Mouse (Mus musculus) hindbrain, embryonic 12.5 days (tissue): Measurements from ENCODE around the gene Sugct. TPM values are rescaled to one million over a fixed set of nuclear protein-coding genes. Genes with fewer than 3 reads are reported as not detected.

Experiments
- ATAC-seq: fragments of 200-750 bp; cut with Nextera tagmentation; 2 replicates; pipeline ENCODE4 v1.8.0; 2017; ENCODE audit warnings: moderate TSS enrichment; ENCODE audit not compliant: low FRiP score
- H3K27ac ChIP-seq: fragments of 300-500 bp; sonication (generic); 2 replicates; pipeline ENCODE4 v1.5.1; 2016; ENCODE audit warnings: mild to moderate bottlenecking
- H3K27me3 ChIP-seq: fragments of 300-500 bp; sonication (generic); 2 replicates; pipeline ENCODE4 v1.6.1; 2016; ENCODE audit warnings: mild to moderate bottlenecking
- H3K36me3 ChIP-seq: fragments of 300-500 bp; sonication (generic); 2 replicates; pipeline ENCODE4 v1.6.1; 2016; ENCODE audit warnings: mild to moderate bottlenecking
- H3K4me1 ChIP-seq: fragments of 300-500 bp; sonication (generic); 2 replicates; pipeline ENCODE4 v1.6.1; 2016
- H3K4me2 ChIP-seq: fragments of 300-500 bp; sonication (generic); replicated peaks from 2 replicates; pipeline ENCODE4 v1.6.1; 2016; ENCODE audit warnings: mild to moderate bottlenecking
- H3K4me3 ChIP-seq: fragments of 300-500 bp; sonication (generic); 2 replicates; pipeline ENCODE4 v1.5.1; 2016; ENCODE audit warnings: mild to moderate bottlenecking
- H3K9ac ChIP-seq: fragments of 300-500 bp; sonication (generic); 2 replicates; pipeline ENCODE4 v1.6.1; 2016; ENCODE audit warnings: mild to moderate bottlenecking, moderate library complexity
- H3K9me3 ChIP-seq: fragments of 300-500 bp; sonication (generic); replicated peaks from 2 replicates; pipeline ENCODE4 v1.6.1; 2016; ENCODE audit warnings: mild to moderate bottlenecking
- WGBS: fragments of 180-500 bp; shearing (Covaris S2); methylation state at CpG from one replicate; pipeline ENCODE4 v1.1.7; 2016; 5-methylcytosine and 5-hydroxymethylcytosine counted together
- polyA plus RNA-seq: library from polyadenylated mRNA; unstranded; fragments of >200 nt; fragmentation: Nextera tagmentation; extraction: Ambion mirVana; gene quantifications from 2 replicates; pipeline ENCODE4 v1.2.1, GENCODE M21; 2016

The Sugct gene
- polyA plus RNA-seq, 1 experiment from 2014 or later, result 4.6 TPM

- H3K4me3 ChIP-seq, result no peak overlapping the region
- H3K27me3 ChIP-seq, result no peaks in the 10 kb centered on the region
- no peak overlapping the region for H3K9ac ChIP-seq
- H3K27ac ChIP-seq, result no peak overlapping the region
- H3K4me2 ChIP-seq, result no peak overlapping the region
- H3K4me1 ChIP-seq, result no peaks in the 10 kb centered on the region
- H3K36me3 ChIP-seq, result no peaks in the 10 kb centered on the region
- ATAC-seq, result no peak
- H3K9me3 ChIP-seq, result no peaks in the 10 kb centered on the region
Measured at GRCm38 (mm10) chr13:17212681-17213080, 482.7 kb downstream of the Sugct start.

GRCm38 (mm10) chr13:17190180-17190762, 505.1 kb downstream of the Sugct start:
- 53% methylated on average over 3 of the region's 3 CpGs for WGBS
- no peaks in the 10 kb centered on the region for H3K36me3 ChIP-seq
- H3K4me1 ChIP-seq, result no peaks in the 10 kb centered on the region
- H3K9me3 ChIP-seq, result no peaks in the 10 kb centered on the region
- no peaks in the 10 kb centered on the region for H3K27me3 ChIP-seq
- ATAC-seq, result no peak
- H3K9ac ChIP-seq, result no peak overlapping the region
- H3K27ac ChIP-seq, result no peak overlapping the region
- no peak overlapping the region for H3K4me2 ChIP-seq
- H3K4me3 ChIP-seq, result no peak overlapping the region

GRCm38 (mm10) chr13:17185253-17185652, 510.1 kb downstream of the Sugct start:
- no peak overlapping the region for H3K27ac ChIP-seq
- 55% methylated on average over 8 of the region's 8 CpGs for WGBS
- H3K4me3 ChIP-seq, result no peak overlapping the region
- H3K27me3 ChIP-seq, result no peaks in the 10 kb centered on the region
- no peak overlapping the region for H3K4me2 ChIP-seq
- ATAC-seq, result no peak
- no peak overlapping the region for H3K9ac ChIP-seq
- no peaks in the 10 kb centered on the region for H3K4me1 ChIP-seq
- H3K9me3 ChIP-seq, result no peaks in the 10 kb centered on the region
- no peaks in the 10 kb centered on the region for H3K36me3 ChIP-seq

- H3K4me3 ChIP-seq, result no peak overlapping the region
Measured at GRCm38 (mm10) chr13:17165917-17166316, 529.4 kb downstream of the Sugct start.

GRCm38 (mm10) chr13:17164721-17165120, 530.6 kb downstream of the Sugct start:
- Histone ChIP-seq H3K9ac (no peak overlapping the region), H3K9me3 (no peaks in the 10 kb centered on the region), H3K36me3 (no peaks in the 10 kb centered on the region), H3K27me3 (no peaks in the 10 kb centered on the region), H3K27ac (no peak overlapping the region), H3K4me2 (no peak overlapping the region), H3K4me1 (no peaks in the 10 kb centered on the region), H3K4me3 (no peak overlapping the region)
- WGBS, result 79% methylated on average over 3 of the region's 3 CpGs
- ATAC-seq, result no peak

More at GRCm38 (mm10) chr13:17165917-17166316, 529.4 kb downstream of the Sugct start:
- Histone ChIP-seq H3K9ac (no peak overlapping the region), H3K36me3 (no peaks in the 10 kb centered on the region), H3K9me3 (no peaks in the 10 kb centered on the region), H3K4me2 (no peak overlapping the region), H3K27ac (no peak overlapping the region), H3K27me3 (no peaks in the 10 kb centered on the region), H3K4me1 (no peaks in the 10 kb centered on the region)
- 64% methylated on average over 3 of the region's 3 CpGs for WGBS
- no peak for ATAC-seq

- Histone ChIP-seq H3K4me3 (no peak overlapping the region), H3K4me1 (no peaks in the 10 kb centered on the region), H3K27ac (no peak overlapping the region), H3K27me3 (no peaks in the 10 kb centered on the region), H3K4me2 (no peak overlapping the region), H3K9me3 (no peaks in the 10 kb centered on the region), H3K36me3 (no peaks in the 10 kb centered on the region), H3K9ac (no peak overlapping the region)
- no peak for ATAC-seq
Measured at GRCm38 (mm10) chr13:17146441-17146992, 548.8 kb downstream of the Sugct start.

- H3K4me2 ChIP-seq, result no peak overlapping the region
- no peaks in the 10 kb centered on the region for H3K27me3 ChIP-seq
- no peak overlapping the region for H3K27ac ChIP-seq
- no peak for ATAC-seq
- no peak overlapping the region for H3K4me3 ChIP-seq
- no peaks in the 10 kb centered on the region for H3K4me1 ChIP-seq
- WGBS, result 73% methylated on average over 3 of the region's 3 CpGs
- H3K36me3 ChIP-seq, result no peaks in the 10 kb centered on the region
- no peaks in the 10 kb centered on the region for H3K9me3 ChIP-seq
- no peak overlapping the region for H3K9ac ChIP-seq
Measured at GRCm38 (mm10) chr13:17116073-17116472, 579.3 kb downstream of the Sugct start.

GRCm38 (mm10) chr13:17102372-17102771, 593.0 kb downstream of the Sugct start:
- no peak overlapping the region for H3K4me2 ChIP-seq
- H3K27ac ChIP-seq, result no peak overlapping the region
- H3K4me1 ChIP-seq, result no peaks in the 10 kb centered on the region
- H3K36me3 ChIP-seq, result no peaks in the 10 kb centered on the region
- 87% methylated on average over 1 of the region's 1 CpGs for WGBS
- no peaks in the 10 kb centered on the region for H3K27me3 ChIP-seq
- H3K9ac ChIP-seq, result no peak overlapping the region
- H3K9me3 ChIP-seq, result no peaks in the 10 kb centered on the region
- H3K4me3 ChIP-seq, result no peak overlapping the region
- no peak for ATAC-seq

- H3K4me1 ChIP-seq, result no peaks in the 10 kb centered on the region
- H3K4me2 ChIP-seq, result no peak overlapping the region
- ATAC-seq, result no peak
- H3K9ac ChIP-seq, result no peak overlapping the region
- no peaks in the 10 kb centered on the region for H3K27me3 ChIP-seq
- H3K9me3 ChIP-seq, result no peaks in the 10 kb centered on the region
- WGBS, result 74% methylated on average over 2 of the region's 2 CpGs
- H3K27ac ChIP-seq, result no peak overlapping the region
- no peaks in the 10 kb centered on the region for H3K36me3 ChIP-seq
- H3K4me3 ChIP-seq, result no peak overlapping the region
Measured at GRCm38 (mm10) chr13:17086547-17086946, 608.8 kb downstream of the Sugct start.

GRCm38 (mm10) chr13:17086146-17086545, 609.2 kb downstream of the Sugct start:
- Histone ChIP-seq H3K4me1 (no peaks in the 10 kb centered on the region), H3K9me3 (no peaks in the 10 kb centered on the region), H3K27ac (no peak overlapping the region), H3K36me3 (no peaks in the 10 kb centered on the region), H3K4me3 (no peak overlapping the region), H3K4me2 (no peak overlapping the region), H3K27me3 (no peaks in the 10 kb centered on the region), H3K9ac (no peak overlapping the region)
- ATAC-seq, result no peak

GRCm38 (mm10) chr13:17084946-17085852, 610.2 kb downstream of the Sugct start:
- WGBS, result 64% methylated on average over 6 of the region's 6 CpGs

GRCm38 (mm10) chr13:17081618-17082017, 613.7 kb downstream of the Sugct start:
- H3K4me3 ChIP-seq, result no peak overlapping the region
- ATAC-seq, result no peak
- H3K9ac ChIP-seq, result no peak overlapping the region
- H3K27ac ChIP-seq, result no peak overlapping the region
- no peak overlapping the region for H3K4me2 ChIP-seq
- H3K9me3 ChIP-seq, result no peaks in the 10 kb centered on the region
- H3K36me3 ChIP-seq, result no peaks in the 10 kb centered on the region
- no peaks in the 10 kb centered on the region for H3K27me3 ChIP-seq
- WGBS, result 89% methylated on average over 2 of the region's 2 CpGs
- no peaks in the 10 kb centered on the region for H3K4me1 ChIP-seq

More at GRCm38 (mm10) chr13:17084946-17085852, 610.2 kb downstream of the Sugct start:
- Histone ChIP-seq H3K36me3 (no peaks in the 10 kb centered on the region), H3K9me3 (no peaks in the 10 kb centered on the region), H3K27me3 (no peaks in the 10 kb centered on the region), H3K9ac (no peak overlapping the region), H3K4me1 (no peaks in the 10 kb centered on the region), H3K4me2 (no peak overlapping the region), H3K27ac (no peak overlapping the region), H3K4me3 (no peak overlapping the region)
- no peak for ATAC-seq
